Mouse (Mus musculus) CH12.LX (cell line): Measurements from ENCODE around the gene Tpx2.

Experiments used
- CHD2 ChIP-seq: IDR thresholded peaks from 2 replicates; pipeline ENCODE4 v1.6.1; 2011; ENCODE audit warnings: low read length, improper control_type of control experiment
- CTCF ChIP-seq, 2 experiments: IDR thresholded peaks in 1 of 2; conservative IDR thresholded peaks in 1 of 2; 2 replicates each; pipeline ENCODE4 v1.5.1; 2011 to 2012; ENCODE audit warnings: low read depth in 2 of 2, low read length in 2 of 2, improper control_type of control experiment in 1 of 2, inconsistent platforms in 1 of 2, mild to moderate bottlenecking in 1 of 2, moderate library complexity in 1 of 2
- HCFC1 ChIP-seq: IDR thresholded peaks from 2 replicates; pipeline ENCODE4 v1.6.1; 2012; ENCODE audit warnings: low read depth, mild to moderate bottlenecking, inconsistent platforms, low read length, improper control_type of control experiment
- POLR2A ChIP-seq: IDR thresholded peaks from 2 replicates; pipeline ENCODE4 v1.6.1; 2011; ENCODE audit warnings: low read depth, mild to moderate bottlenecking, improper control_type of control experiment, low read length
- TCF12 ChIP-seq: IDR thresholded peaks from 2 replicates; pipeline ENCODE4 v1.6.1; 2014; ENCODE audit warnings: low read depth, mild to moderate bottlenecking, inconsistent platforms, low read length, improper control_type of control experiment
- UBTF ChIP-seq: IDR thresholded peaks from 2 replicates; pipeline ENCODE4 v1.6.1; 2012; ENCODE audit warnings: low read depth, mild to moderate bottlenecking, inconsistent platforms, low read length, improper control_type of control experiment, moderate library complexity

DNA sequence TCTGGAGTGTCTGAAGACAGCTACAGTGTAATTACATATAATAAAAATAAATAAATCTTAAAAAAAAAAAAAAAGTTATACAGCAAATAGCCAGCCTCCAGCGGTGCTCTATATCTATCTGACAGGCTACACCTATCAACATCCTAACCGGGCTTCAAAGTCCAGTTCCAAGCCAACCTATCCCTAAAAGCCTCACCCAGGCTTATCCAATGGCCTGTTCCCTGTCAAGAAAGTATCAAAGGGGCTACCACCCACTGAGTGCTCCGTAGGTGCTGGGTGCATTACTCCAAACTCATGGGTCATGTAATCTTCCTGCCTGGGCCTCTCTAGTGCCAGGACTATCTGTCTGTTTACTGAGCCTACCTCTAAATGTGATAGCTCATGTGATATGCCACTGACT lies 39.6 kb upstream of the Tpx2 start:
- TF ChIP-seq HCFC1 (no peak), TCF12 (no peak), POLR2A (no peak), CTCF (conservative IDR thresholded peaks at IDR 0.05 in 1 of 2, IDR thresholded peaks at IDR 0.05 in 1 of 2; ENCODE audit: low read depth in 2 of 2, low read length in 2 of 2) (no peak), UBTF (no peak), CHD2 (no peak)
